ENCODE assay signal across 10 mouse cellular contexts in genomic region chr6:37424374-37424773, GRCm38 (mm10). TPM values are rescaled to one million over a fixed set of nuclear protein-coding genes. Genes with fewer than 3 reads are reported as not detected.
DNase-seq lines count a peak whose midpoint lies in the region; ATAC-seq and TF ChIP-seq lines count a peak whose summit lies in the region.
"Had no signal": no experiment of that assay in that cellular context is flagged by ENCODE, and none has a peak within 500 bp of the region (broad histone marks: within the 10 kb centered on the region; RNA-seq: fewer than 3 reads in every experiment).

No protein-coding gene starts in this region.

- H3K4me1 ChIP-seq in embryonic fibroblast, embryonic 13.5 days (ENCODE audit: control insufficient read depth, insufficient read depth, low read length) = peaks cover 19% of the 10 kb centered on the region
- H3K4me1 ChIP-seq in limb, embryonic 14.5 days (ENCODE audit: control insufficient read depth, insufficient read depth, low read length) = peaks cover 69% of the 10 kb centered on the region
- no peaks in the 10 kb centered on the region for H3K4me1 ChIP-seq in hindbrain, embryonic 14.5 days (replicated peaks; ENCODE audit: control insufficient read depth, insufficient read depth, low read length)

- 19% methylated on average over 7 of the region's 7 CpGs for WGBS in limb, embryonic 14.5 days
- WGBS in hindbrain, embryonic 14.5 days = 73% methylated on average over 7 of the region's 7 CpGs

- peak; percentile 64 for ATAC-seq in limb, embryonic 14.5 days (ENCODE audit: low FRiP score, low read depth)
- ATAC-seq in hindbrain, embryonic 14.5 days (ENCODE audit: low FRiP score) = no peak

- H3K27ac ChIP-seq in gastrocnemius, adult 2 months = peak overlapping the region; percentile 60
- peak overlapping the region; percentile 41 for H3K27ac ChIP-seq in embryonic fibroblast, embryonic 13.5 days (ENCODE audit: insufficient read depth, low read length)
- H3K27ac ChIP-seq in limb, embryonic 14.5 days (replicated peaks; ENCODE audit: low read depth, low read length) = peak overlapping the region; percentile 68
- no peak overlapping the region for H3K27ac ChIP-seq in hindbrain, embryonic 14.5 days

- no peak overlapping the region; the same call in 1 of the 2 replicates for H3K4me2 ChIP-seq in limb, embryonic 14.5 days (replicated peaks; ENCODE audit: low read depth, low read length, severe bottlenecking)
- H3K4me2 ChIP-seq in hindbrain, embryonic 14.5 days (replicated peaks) = no peak overlapping the region
- H3K4me2 ChIP-seq: liver, embryonic 11.5 days had no signal

- DNase-seq in gastrocnemius, adult 2 months = peak; percentile 64
- DNase-seq in gastrocnemius, adult 8-10 months (ENCODE audit: low spot score in 2 of 2) = no peak
- DNase-seq in heart, postnatal 10 days = peak; percentile 69 to 71
- DNase-seq in limb, embryonic 14.5 days (ENCODE audit: low spot score) = peak; percentile 57
- no peak for DNase-seq in hindbrain, embryonic 14.5 days (ENCODE audit: low spot score)
- no peak for DNase-seq in layer of hippocampus, adult 9-11 months
- DNase-seq in layer of hippocampus, postnatal 25 days (ENCODE audit: extremely low spot score in 1 of 2, low spot score in 1 of 2) = no peak
- DNase-seq: cerebellum, adult 9-11 months had no signal

- intact Hi-C loops in gastrocnemius, adult 2 months (cut with DNase I) = no loop called here
- intact Hi-C loops in heart, postnatal 10 days (cut with DNase I) = no loop called here

- H3K9ac ChIP-seq in limb, embryonic 14.5 days (ENCODE audit: low read depth, low read length, severe bottlenecking) = no peak overlapping the region
- no peak overlapping the region for H3K9ac ChIP-seq in hindbrain, embryonic 14.5 days

- H3K36me3 ChIP-seq in limb, embryonic 14.5 days (ENCODE audit: control insufficient read depth, insufficient read depth, low read length) = peaks cover 14% of the 10 kb centered on the region; the same call in 1 of the 2 replicates
- no peaks in the 10 kb centered on the region for H3K36me3 ChIP-seq in hindbrain, embryonic 14.5 days (replicated peaks; ENCODE audit: control insufficient read depth, insufficient read depth)

- TF ChIP-seq CTCF in gastrocnemius, adult 2 months (IDR thresholded peaks at IDR 0.05) = no peak
- no peak for TF ChIP-seq CTCF in embryonic fibroblast, embryonic 13.5 days (IDR thresholded peaks at IDR 0.05; ENCODE audit: borderline replicate concordance, insufficient read depth, low read length)

- no peaks in the 10 kb centered on the region for H3K9me3 ChIP-seq in limb, embryonic 14.5 days (ENCODE audit: control insufficient read depth, low read length)
- no peaks in the 10 kb centered on the region for H3K9me3 ChIP-seq in hindbrain, embryonic 14.5 days (ENCODE audit: control insufficient read depth, low read length)

- 0 out of 2 replicates have a peak overlapping the region, but pooled peaks have one; percentile 25 for H3K4me3 ChIP-seq in gastrocnemius, adult 2 months
- no peak overlapping the region for H3K4me3 ChIP-seq in embryonic fibroblast, embryonic 13.5 days (ENCODE audit: insufficient read depth, low read length)
- no peak overlapping the region for H3K4me3 ChIP-seq in limb, embryonic 14.5 days (replicated peaks; ENCODE audit: low read length)
- H3K4me3 ChIP-seq in hindbrain, embryonic 14.5 days (replicated peaks; ENCODE audit: low read length) = no peak overlapping the region

- no peak for TF ChIP-seq POLR2A in embryonic fibroblast, embryonic 13.5 days (IDR thresholded peaks at IDR 0.05; ENCODE audit: low read depth, low read length)
- no peak for TF ChIP-seq POLR2A in limb, embryonic 14.5 days (IDR thresholded peaks at IDR 0.05; ENCODE audit: borderline replicate concordance, extremely low read depth, insufficient read depth, insufficient read length)

- H3K27me3 ChIP-seq in limb, embryonic 14.5 days (ENCODE audit: control insufficient read depth, insufficient read depth, low read length) = no peaks in the 10 kb centered on the region
- H3K27me3 ChIP-seq in hindbrain, embryonic 14.5 days (ENCODE audit: control insufficient read depth, insufficient read depth, low read length) = no peaks in the 10 kb centered on the region

RNA-seq across cellular contexts. Expression of gene Creb3l2, which starts 17.6 kb away (rescaled TPM):
- total RNA-seq in gastrocnemius, adult 2 months (2021) = 10 to 100 TPM; 10.9 to 14.1 TPM
- total RNA-seq in gastrocnemius, adult 8-10 months (2022) = 10 to 100 TPM in 3 of 4 experiments, 1 to 10 TPM in 1; 10.0 to 13.7 (median 11.1) TPM
- 55.0 and 62.8 TPM in 2 replicates for polyA plus RNA-seq in embryonic fibroblast, embryonic 13.5 days (2011; ENCODE audit: insufficient read length, low read depth, missing spikeins)
- total RNA-seq in heart, postnatal 10 days (2021) = 10 to 100 TPM; 40.0 to 42.0 TPM
- polyA plus RNA-seq in limb, embryonic 14.5 days (2012; rRNA removed) = 51.7 and 60.1 TPM in 2 replicates
- polyA plus RNA-seq in limb, embryonic 14.5 days (2014; fragmentation: Nextera tagmentation; extraction: Ambion mirVana) = 44.4 and 48.2 TPM in 2 replicates
- polyA plus RNA-seq in hindbrain, embryonic 14.5 days (2014; fragmentation: Nextera tagmentation; extraction: Ambion mirVana) = 5.0 and 5.5 TPM in 2 replicates
- 10 to 100 TPM in 1 of 2 experiments, 1 to 10 TPM in 1; 8.8 to 10.3 TPM for total RNA-seq in layer of hippocampus, postnatal 25 days (2021)

Comparison
In these comparisons a context has a peak if more than half of its experiments do, and no peak if none do; other contexts are left out.
1. DNase-seq: peak in gastrocnemius, adult 2 months (single experiment), heart, postnatal 10 days (2 of 2) and limb, embryonic 14.5 days (single experiment); none in gastrocnemius, adult 8-10 months (0 of 2), hindbrain, embryonic 14.5 days (single experiment), layer of hippocampus, adult 9-11 months (single experiment) and layer of hippocampus, postnatal 25 days (0 of 2).